Mouse (Mus musculus) CH12F3 (cell line): ENCODE data around the gene Asap3.

Experiments used
- in situ Hi-C: fragments of 300-500 bp; cut with MboI; formaldehyde crosslinking; loops from 2 replicates; pipeline ENCODE4 v1.14.3; 2020; ENCODE audit warnings: low sequenced_read_pairs

Gene Asap3

DNA sequence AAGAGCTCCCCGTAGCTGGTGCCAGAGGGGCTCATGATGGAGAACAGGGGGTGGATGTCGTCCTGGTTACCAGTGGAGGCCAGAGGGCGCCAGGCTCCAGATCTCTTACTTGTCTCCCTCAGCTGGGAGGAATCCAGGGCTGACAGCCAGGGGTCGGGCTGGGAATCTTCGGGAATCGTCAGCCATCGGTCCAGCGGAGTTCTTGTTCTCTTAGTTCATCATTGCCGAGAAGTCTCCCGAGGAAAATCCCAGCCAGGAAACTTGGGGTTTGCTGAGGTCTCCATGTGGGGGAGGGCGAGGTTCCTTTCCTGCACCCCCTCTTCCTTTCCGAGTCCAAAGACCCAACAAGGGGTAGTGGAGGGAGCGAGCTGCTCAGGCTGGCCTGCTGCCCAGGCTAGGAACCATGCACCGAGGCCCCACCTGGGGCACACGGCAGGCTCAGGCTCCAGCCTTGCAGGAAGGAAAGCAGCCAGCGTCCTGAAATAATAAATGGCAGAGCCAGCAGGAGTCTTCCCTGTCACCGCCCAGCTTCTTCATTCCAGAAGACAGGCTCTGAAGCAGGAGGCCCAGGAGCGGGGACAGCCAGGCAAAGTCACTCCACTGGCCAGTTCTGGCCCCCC, 12.5 kb downstream of the Asap3 start:
- in situ Hi-C loops, result no loop called here

DNA sequence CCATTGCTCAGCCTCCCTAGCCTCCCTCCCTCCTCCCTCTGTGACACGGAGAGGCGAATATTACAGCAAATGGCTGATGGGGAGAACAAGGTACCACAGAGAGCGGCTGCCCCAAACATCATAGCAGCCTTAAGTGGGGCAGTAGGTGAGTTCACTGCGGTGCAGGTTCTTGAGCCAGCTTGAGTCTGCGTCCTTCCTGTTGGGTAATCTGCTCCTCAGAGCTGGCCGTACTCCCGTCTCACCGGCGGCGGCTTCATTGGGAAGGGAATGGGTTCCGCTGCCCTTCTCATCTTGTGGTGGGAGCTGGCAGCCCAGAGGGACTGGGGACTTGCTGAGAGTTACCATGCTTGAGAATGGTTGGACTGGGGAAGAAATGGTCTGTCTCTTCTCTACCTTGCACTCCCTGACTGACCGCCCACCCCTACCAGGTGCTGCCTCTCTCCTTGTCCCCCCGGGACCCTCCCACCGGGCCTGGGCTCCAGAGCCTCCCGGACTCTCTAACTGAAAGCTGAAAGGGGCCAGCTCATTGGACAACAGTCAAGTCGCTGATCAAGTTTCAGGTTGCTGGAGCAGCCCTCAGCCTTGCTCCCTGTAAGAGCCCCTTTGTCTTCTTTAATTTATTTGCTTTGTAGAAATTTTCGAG, 14.1 kb downstream of the Asap3 start:
- in situ Hi-C loops, result no loop called here

GRCm38 (mm10) chr4:136223549-136224239, 17.5 kb downstream of the Asap3 start:
- in situ Hi-C loops, result no loop called here

GRCm38 (mm10) chr4:136224240-136224559, 18.0 kb downstream of the Asap3 start:
- in situ Hi-C loops, result no loop called here

- in situ Hi-C loops, result no loop called here
Observed at GRCm38 (mm10) chr4:136224677-136225460, 18.7 kb downstream of the Asap3 start.

DNA sequence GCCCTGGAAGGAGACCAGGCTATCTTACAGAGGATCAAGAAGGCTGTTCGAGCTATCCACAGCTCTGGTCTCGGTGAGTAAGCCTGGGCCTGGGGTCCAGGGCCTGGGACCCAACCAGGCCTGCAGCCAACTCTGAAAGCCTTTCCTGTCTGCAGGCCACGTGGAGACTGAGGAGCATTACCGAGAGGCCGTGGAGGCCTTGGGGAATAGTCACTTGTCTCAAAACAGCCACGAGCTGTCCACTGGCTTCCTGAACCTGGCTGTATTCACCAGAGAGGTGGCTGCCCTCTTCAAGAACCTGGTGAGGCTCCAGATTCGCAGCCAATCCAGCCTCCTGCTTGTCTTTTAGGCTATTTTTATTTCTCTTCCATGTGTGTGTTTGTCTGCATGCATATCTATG, 21.2 kb downstream of the Asap3 start:
- in situ Hi-C loops, result no loop called here

GRCm38 (mm10) chr4:136228640-136229039, 22.5 kb downstream of the Asap3 start:
- in situ Hi-C loops, result no loop called here

DNA sequence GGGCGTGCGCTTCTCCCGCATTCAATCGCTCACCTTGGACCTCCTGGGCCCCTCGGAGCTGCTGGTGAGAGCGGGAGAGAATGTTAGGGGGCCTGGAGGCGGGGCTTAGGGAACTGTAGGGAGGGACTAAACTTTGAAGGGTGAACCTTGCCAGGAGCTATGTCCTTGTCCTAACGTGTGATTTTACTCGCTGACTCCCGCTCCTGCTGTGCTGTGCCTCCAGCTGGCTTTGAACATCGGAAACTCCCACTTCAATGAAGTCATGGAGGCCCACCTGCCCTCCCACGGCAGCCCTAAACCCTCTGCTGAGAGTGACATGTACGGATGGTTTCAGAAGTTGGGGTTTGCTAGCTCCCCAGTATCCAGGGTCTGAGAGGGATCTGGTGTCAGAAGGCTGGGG, 32.5 kb downstream of the Asap3 start:
- in situ Hi-C loops, result no loop called here

DNA sequence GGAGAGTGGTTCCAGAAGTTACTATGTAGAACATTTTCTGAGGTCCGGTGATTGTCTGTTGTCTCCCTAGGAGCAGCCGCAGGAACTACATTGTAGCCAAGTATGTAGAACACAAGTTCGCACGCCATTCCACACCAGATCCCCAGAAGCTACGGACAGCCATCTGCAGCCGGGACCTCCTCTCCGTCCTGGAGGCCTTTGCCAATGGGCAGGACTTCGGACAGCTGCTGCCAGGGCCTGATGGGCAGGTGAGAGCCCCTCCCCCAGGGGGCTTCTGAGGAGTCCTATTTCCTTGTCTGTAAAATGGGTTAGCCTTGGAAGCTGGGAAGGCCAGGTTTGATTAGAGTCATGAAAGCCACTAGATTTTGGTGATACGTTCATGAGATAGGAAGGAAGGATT, 32.9 kb downstream of the Asap3 start:
- in situ Hi-C loops, result no loop called here

- in situ Hi-C loops, result no loop called here
Observed at GRCm38 (mm10) chr4:136239622-136240021, 33.5 kb downstream of the Asap3 start.

DNA sequence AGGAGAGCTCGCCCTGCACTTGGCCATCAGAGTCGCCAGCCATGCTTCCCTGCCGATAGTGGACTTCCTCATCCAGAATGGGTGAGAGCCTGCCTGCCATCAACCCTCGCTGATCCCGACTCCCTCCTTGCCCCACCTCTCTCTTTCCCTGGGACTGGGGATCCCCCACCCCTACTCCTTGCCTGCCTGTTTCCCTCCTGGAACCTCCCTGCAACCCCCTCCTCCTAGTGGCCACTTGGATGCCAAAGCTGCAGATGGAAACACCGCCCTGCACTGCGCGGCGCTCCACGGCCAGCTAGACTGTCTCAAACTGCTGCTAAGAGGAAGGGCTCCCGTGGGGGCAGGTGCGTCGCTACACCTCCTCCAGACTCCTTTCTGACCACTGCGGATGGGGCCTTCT, 34.0 kb downstream of the Asap3 start:
- in situ Hi-C loops, result no loop called here

GRCm38 (mm10) chr4:136240955-136241354, 34.8 kb downstream of the Asap3 start:
- in situ Hi-C loops, result no loop called here

DNA sequence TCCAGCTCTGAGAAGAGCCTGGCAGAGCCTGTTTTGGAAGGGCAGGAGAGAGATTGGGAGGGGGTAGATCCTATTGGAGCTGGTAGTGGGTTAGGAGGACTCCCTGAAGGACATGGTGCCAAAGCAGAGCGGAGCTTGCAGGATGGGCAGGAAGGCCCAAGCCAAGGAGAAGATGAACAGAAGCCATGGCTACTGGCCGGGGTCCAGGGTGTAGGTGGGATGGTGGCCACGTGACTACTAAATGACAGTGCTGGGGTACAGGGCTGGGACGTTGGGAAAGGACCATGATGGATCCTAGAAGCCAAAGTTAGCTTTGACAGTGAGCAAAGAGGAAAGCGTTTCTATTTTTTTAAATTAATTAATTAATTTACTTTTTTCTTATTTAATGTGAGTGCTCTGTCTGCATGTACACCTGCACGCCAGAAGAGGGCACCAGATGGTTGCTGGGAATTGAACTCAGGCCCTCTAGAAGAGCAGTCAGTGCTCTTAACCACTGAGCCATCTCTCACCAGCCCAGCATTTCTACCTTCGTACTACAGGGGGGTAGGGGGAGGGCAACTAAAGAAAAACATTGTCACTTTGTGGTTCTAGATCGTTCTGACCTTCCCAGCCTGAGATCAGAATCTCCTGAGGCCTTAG, 36.0 kb downstream of the Asap3 start:
- in situ Hi-C loops, result no loop called here

- in situ Hi-C loops, result no loop called here
Observed at GRCm38 (mm10) chr4:136242728-136243127, 36.6 kb downstream of the Asap3 start.

DNA sequence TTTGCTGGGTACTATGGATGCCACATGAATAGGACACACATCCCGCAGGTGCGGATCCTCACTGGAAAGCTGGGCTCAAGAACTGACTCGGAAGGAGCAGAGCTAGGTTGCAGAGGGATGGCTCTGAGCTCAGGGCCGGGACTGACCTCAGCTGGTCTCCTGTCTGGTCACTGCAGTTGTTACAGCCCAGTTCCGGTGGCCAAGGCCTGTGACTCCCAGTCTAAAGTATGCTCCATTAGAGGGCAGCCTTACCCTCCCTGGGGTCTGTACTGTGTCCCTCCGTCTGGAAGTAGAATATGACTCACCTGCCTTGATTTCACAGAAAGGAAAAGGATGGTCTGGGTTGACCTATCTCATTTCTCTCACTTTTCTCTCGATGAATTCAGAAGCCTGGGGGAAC, 38.0 kb downstream of the Asap3 start:
- in situ Hi-C loops, result no loop called here

- in situ Hi-C loops, result no loop called here
Observed at GRCm38 (mm10) chr4:136245681-136246080, 39.5 kb downstream of the Asap3 start.

GRCm38 (mm10) chr4:136246568-136246969, 40.4 kb downstream of the Asap3 start:
- in situ Hi-C loops, result no loop called here

GRCm38 (mm10) chr4:136247386-136247728, 41.2 kb downstream of the Asap3 start:
- in situ Hi-C loops, result no loop called here

DNA sequence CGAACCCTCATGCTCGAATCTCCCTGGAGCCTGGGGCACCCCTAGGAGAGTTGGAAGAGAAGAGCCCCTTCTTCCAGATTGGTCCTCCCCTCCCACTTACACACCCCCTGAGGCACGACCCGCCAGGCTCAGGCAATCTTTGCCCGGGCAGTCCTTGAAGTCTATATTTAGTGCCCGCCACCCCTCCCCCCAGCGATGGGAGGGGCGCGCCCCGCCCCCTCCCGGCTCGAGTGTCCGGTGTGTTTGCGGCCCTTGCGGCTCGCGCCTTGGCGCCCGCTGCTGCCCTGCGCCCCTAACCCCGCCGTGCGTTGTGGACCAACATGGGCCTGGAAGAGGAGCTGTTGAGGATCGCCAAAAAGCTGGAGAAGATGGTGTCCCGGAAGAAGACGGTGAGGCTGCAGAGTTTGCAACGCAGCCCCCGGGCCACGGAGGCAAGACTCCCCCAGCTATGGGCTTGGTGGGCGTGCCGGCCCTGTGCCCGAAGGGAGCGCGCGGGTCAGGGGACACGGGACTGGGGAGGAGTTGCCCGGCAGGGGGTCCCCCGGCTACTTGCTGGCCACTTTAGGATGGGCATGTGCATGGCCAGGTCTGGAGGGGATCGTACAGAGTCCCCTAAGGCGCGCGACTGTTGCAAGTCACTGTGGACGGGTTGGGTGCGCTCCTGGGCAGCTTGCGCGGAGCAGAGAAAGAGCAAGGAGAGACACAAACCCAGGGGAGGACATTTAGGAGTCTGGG, 41.7 kb downstream of the Asap3 start, which contains the start of gene Tcea3:
Gene Tcea3, plus strand, starts transcription at position 1 of the 735 bp plus-strand sequence.
- in situ Hi-C loops, result no loop called here
